Mouse (Mus musculus): ENCODE results near the gene Foxm1. TPM values are rescaled to one million over a fixed set of nuclear protein-coding genes. Genes with fewer than 3 reads are reported as not detected.

Gene Foxm1
- polyA plus RNA-seq (2017; shearing (Covaris generic)): 2.2 TPM

DNA sequence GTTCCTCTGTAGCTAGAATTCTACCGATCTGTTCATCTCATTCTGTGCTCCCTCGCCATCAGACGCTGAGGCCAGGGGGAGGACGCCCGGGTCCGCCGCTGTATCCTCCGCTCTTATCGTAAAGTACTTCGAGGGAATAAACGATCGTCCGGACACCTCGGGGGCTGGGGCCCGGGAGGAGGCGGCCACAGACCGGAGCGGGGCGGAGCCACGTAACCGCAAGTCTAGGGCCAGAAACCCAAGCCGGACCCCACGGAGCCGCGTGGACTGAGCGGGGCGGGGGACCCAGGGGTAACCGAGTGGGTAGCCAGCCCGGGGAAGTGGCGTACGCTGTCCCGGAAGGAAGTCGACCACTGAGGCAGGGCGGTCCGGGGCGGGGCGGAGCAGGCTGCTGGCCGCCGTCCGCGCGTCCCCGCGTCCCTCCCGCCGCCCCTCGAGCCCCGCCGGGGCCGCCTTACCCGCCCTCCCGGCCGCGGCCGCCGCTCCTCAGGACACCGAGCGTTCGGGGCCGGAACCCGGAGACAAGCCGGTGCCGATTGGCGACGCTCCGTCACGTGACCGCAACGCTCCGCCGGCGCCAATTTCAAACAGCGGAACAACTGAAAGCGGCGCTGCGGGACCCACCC, at the start of gene Foxm1, which contains the start of gene Rhno1:
Gene Foxm1, plus strand, starts transcription at position 587 of the 626 bp plus-strand sequence.
Gene Rhno1, minus strand, starts transcription at position 531 of the 626 bp plus-strand sequence.

DNA sequence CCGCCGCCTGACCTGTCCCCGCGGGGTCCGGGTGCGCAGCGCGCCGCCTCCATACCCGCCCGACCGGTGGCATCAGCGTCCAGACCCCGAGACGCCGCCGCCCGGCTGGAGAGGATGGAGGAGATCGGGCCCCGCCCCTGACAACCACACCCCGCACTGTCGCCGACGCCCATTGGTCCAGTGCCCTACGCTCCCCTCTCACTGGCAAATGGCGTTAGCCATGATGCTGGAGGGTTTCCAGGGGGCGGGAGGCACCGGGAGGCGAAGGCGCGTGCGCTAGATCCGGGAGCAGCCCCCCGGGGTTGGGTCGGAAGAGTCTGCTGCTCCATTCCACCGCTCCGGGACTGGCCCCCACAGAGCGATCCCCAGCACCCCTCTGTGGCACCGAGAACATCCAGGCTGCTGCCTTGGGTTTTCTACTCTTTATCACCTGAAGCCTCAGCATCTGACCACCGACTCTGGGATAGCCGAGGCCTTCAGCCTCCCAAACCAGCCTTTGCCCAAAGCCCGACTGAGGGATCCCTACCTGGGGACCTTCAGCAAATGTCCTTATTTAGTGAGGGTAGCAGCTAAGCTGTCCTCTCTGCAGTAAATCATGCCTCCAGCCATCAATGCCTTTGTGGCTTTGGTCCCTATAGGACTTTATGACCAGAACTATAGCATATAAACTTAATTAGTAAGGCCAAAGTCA, 6.9 kb upstream of the Foxm1 start, which contains the start of gene Tulp3:
Gene Tulp3, minus strand, starts transcription at position 126 of the 691 bp plus-strand sequence.

DNA sequence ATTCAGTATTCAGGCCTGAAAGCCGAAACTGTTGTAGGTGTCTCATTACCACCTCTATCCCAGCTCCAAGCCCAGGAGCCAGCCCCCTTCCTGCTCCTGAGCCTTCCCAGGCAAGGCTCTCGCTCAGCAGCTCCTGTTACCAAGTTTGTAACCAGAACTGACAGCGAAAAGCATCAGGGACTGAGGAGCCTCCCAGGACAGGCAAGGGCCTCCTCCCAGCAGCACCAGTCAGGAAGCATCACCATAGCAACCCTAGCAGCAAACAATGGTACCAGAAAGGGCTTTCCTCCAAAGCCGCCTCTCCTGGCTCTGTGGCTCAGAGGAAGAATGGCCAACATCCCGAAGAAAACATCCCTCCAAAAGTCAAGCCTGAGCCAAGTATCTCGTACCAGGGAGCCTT, 12.4 kb downstream of the Foxm1 start, which contains the start of the genes Tex52 and Gm44596:
Gene Tex52, plus strand, starts transcription at position 265 of the 400 bp plus-strand sequence.
Gene Gm44596, plus strand, starts transcription at position 312 of the 400 bp plus-strand sequence.

DNA sequence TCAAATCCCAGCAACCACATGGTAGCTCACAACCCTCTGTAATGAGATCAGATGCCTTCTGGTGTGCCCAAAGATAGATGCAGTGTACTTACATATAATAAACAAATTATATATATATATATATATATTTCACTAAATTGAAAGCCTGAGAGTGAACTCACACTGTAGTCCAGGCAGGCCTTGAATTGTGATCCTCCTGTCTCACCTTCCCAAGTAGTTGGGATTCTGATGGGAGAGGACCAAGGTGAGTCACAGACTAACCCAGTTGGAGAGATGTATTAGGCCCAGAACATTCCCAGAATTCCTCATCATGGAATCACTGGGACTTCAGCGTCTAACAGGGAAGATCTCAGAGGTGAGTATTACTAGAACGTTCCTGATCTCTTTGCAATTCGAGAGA, 36.2 kb downstream of the Foxm1 start, which contains the start of gene Nrip2:
Gene Nrip2, plus strand, starts transcription at position 301 of the 400 bp plus-strand sequence.

DNA sequence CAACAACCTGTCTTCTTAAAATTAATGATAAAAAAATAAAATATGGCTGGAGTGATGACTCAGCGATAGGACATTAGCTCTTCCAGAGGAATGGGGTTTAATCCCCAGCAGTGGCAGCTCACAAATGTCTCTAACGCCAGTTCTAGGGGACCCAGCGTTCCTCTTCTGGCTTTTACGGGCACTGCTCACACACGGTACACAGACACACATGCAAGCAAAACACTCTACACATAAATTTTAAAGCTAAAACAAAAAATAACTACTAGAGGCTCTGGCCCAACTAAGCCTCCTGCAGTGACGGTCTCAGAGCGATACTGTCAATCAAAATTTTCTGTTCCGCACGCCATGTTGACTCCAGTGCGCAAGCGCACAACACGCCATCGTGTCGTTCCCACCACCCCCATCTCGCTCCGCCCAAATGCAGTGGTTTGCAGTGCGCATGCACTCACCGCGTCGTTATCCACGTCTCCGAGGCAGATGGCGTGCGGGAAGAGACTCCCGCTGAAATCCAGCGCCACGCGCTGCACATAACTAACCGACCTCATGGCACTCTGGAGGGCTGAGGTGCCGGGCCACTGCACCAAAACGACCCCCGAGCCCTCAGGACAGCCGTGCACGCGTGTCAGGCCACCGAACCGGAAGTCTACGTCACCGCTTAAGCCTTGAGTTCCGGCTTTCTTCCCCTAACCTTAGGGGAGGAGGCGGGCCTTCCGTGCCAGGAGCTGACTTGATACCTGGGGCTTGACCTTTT, 61.7 kb downstream of the Foxm1 start, which contains the start of gene Itfg2:
Gene Itfg2, minus strand, starts transcription at position 663 of the 751 bp plus-strand sequence.

Other genes with a start within 250 kb of the Foxm1 start
- gene Tspan9, start 219.4 kb upstream of the Foxm1 start, polyA plus RNA-seq (2017; shearing (Covaris generic)): 0.16 TPM
- not detected for gene Tead4, start 62.1 kb upstream of the Foxm1 start, polyA plus RNA-seq (2017; shearing (Covaris generic))
- 1.3 TPM for gene Tulp3, start 7.1 kb upstream of the Foxm1 start, polyA plus RNA-seq (2017; shearing (Covaris generic))
- 48.0 TPM for gene Rhno1, start 56 bp upstream of the Foxm1 start, polyA plus RNA-seq (2017; shearing (Covaris generic))
- gene Tex52, start 12.5 kb downstream of the Foxm1 start, polyA plus RNA-seq (2017; shearing (Covaris generic)): not detected
- not detected for gene Gm44596, start 12.5 kb downstream of the Foxm1 start, polyA plus RNA-seq (2017; shearing (Covaris generic))
- gene Nrip2, start 36.3 kb downstream of the Foxm1 start, polyA plus RNA-seq (2017; shearing (Covaris generic)): 0.44 TPM
- 32.3 TPM for gene Itfg2, start 62.0 kb downstream of the Foxm1 start, polyA plus RNA-seq (2017; shearing (Covaris generic))
- gene Fkbp4, start 75.7 kb downstream of the Foxm1 start, polyA plus RNA-seq (2017; shearing (Covaris generic)): 130 TPM
- gene Pzp, start 163.8 kb downstream of the Foxm1 start, polyA plus RNA-seq (2017; shearing (Covaris generic)): not detected
- not detected for gene A2ml1, start 218.6 kb downstream of the Foxm1 start, polyA plus RNA-seq (2017; shearing (Covaris generic))